Mouse (Mus musculus) cerebellum, adult (tissue): ENCODE measurements around the gene Ppm1h.

ENCODE experiments used
- ATAC-seq: cut with Nextera tagmentation; 2 replicates; pipeline ENCODE4 v1.9.2; 2017; ENCODE audit warnings: mild to moderate bottlenecking, moderate library complexity, mixed read lengths; ENCODE audit not compliant: insufficient number of reproducible peaks, low FRiP score, low TSS enrichment

The Ppm1h gene

DNA sequence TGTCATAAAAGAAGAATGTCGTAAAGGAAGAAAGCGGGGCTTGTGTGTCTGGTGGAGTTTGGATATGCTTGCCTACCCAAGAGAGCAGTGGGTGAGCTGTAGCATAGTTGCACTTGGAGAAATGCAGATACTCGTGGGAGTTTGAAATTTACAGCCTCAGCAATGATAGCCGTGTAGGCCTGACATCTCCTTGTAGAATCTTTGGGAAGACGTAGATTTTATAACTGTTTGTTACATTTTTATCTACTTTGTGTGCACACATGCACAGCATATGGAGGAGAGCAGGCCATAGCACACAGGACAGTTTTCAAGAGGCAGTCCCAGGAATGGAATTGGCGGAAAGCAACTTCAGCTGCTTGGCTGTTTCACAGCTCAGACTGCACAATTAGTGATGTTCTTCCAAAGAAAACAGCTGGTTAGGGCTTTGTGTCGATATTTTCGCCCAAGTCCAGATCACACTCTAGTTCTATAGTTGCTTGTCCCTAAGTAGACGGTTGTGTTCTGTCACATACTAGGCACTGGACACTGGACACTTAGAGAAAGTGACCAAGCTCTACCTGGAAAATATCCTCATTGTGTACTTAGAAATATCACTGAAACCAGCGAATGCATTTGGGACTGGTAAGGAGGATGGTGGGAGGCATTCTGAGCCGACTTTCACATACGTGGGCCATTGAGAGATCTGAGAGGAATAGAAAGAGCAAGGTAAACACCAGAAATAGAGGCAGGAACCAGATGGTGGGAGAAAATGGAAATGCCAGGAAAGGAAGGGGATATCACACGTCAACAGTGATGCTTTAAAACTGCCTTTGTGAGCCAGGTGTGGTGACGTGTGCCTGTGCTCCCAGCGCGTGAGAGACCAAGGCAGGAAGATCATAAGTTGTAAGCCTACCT is 173.0 kb downstream of the Ppm1h start:
- no peak for ATAC-seq

DNA sequence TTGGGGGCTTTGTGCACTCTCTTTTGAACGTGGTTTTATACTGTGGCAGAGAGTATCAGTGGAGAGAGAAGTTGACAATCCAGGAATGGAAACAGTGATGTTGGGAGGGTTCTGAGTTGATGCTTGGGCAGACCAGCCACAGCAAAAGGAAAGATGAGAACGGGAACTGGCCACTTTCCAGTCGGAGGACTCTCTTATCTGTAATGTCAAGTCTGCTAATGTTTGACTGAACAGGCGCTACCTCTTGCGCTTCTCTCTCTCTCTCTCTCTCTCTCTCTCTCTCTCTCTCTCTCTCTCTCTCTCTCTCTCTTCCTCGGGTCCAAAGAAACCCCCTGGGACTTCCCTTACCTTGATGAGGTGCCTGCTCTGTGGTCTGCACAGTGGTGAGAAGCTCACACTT is 176.0 kb downstream of the Ppm1h start:
- no peak for ATAC-seq

DNA sequence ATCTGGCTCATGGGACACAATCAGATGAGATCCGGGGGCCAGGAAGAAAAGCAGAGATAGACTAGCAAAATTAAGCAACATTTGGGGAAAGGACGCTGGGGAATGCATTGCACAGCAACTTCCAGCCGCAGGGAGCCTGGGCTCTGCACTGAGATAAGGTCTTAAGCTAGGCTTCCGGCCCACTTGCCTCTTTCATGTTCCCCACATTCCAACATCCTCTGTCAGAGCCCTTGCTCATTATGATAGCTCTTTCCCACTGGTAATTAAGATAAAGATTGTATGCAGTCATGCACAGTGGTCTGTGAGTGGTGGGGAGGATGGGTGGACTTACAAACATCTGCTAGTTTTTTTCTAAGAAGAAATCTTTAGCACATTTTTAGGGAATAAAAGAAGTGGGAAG is 176.6 kb downstream of the Ppm1h start:
- no peak for ATAC-seq

DNA sequence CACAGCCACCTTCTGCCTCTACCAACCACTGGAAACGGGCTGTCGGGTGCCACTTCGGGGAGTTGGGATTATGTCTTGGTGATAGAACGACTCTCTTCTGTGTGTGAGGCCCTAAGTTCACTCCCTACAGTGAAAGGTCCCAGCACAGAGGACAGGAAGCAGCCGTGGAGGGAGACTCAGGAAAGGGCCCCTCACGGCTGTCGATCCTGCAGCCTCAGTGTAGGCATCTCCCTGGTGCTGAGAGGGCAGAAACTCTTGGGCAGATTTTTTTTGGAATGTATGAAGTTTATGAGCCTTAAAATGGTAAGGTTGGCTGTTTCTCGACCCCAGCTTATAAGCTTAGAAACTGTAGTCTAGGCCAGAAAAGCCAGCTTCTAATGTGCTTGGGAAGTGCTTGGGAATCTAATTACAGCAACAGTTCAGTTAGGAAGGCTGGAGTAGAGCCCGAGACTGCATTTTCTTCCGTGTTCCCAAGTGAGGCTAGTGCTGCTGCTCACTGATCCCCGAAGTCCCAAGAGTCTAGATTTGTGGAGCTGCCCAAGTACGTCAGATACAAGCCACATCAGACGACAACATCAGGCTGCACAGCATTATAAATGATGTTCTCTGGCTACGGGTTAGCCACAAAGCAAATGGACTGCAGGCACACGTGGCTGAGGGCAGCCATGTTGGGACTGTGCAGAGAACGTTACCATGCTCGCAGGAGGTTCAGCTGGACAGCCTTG is 177.6 kb downstream of the Ppm1h start:
- ATAC-seq = no peak

DNA sequence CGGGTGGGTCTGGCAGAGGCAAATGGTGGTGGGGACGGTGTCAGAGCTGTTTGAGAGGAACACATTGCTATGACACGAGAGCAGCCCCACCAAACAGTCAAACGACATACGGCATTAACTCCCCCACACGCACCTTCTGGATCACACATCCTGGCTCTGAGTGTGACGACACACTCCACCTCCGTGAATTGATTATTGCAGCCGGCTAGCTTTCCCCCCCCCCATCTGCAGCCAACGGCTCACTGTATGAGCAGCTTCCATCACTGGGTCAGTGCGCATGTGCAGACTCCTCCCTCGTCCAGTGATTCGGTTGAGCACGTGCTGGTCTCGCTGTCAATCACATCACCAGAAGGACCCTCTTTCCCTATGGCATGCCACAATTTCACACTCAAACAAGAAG is 178.6 kb downstream of the Ppm1h start:
- ATAC-seq = no peak

DNA sequence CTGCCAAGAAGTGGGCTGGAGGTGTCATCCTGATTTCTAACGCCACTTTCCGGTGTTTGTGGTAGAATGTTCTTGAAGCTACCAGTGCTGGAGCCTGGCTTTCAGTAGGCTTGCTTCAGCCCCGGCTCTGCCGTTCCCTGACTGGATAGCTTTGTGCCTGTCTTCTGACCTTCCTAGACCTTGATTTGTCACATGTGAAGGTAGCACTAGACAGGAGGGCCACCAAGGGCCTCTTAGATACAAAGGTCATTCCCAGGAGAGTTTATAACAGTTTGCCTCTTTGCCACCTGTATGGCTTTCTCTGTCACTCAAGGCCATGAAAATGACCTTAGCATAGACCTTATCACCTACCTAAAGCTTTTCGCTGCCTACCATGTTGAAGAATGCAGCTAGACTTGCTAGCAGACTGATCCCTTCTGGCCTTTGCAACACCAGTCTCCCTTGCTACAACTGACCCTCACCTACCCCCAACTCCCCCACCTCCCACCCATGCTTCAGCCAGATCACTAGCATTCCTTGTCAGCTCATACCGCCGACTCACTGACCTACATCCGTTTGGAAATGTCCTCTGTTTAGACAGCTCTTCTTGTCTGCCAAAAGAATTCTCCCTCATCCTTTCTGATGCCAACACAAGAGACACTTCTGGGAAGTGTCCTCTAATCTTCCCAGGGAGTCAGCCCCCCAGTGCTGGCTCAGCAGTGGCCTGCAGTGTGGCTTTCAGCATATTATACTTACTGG is 180.5 kb downstream of the Ppm1h start:
- no peak for ATAC-seq

DNA sequence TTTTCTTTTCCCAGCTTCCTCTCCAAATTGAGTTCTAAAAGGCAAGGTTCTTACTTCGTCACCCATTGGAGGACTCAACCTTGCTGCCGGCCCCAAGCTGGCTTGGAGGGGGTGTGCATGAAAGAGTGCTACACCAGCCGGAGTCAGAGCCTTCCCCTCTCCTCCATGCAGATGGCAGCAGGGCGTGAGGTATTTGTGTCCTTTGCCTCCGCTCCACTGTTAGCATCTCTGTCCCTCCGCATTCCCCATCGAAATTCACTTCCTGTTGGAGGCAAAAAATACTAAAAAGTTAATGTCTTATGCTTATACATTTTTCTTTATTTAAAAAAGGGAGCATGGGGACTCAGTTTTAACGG is 181.1 kb downstream of the Ppm1h start:
- ATAC-seq = no peak

DNA sequence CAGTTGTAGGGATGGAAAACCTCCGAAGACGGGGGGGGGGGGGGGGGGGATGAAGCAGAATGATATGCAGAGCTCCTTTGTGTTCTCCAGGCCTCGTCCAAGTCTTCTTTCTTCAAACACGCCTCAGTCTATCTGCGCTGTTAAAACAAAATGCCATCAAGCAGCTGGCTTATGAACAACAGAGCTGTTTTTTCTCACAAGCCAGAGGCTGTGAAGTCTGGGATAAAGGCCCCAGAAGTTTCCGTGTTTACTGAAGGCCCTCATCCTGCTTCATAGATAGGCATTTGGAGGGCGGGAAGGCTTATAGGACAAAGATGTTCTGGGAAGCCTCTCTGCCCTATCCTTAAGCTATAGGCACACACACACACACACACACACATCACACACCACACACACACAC is 181.5 kb downstream of the Ppm1h start:
- no peak for ATAC-seq

DNA sequence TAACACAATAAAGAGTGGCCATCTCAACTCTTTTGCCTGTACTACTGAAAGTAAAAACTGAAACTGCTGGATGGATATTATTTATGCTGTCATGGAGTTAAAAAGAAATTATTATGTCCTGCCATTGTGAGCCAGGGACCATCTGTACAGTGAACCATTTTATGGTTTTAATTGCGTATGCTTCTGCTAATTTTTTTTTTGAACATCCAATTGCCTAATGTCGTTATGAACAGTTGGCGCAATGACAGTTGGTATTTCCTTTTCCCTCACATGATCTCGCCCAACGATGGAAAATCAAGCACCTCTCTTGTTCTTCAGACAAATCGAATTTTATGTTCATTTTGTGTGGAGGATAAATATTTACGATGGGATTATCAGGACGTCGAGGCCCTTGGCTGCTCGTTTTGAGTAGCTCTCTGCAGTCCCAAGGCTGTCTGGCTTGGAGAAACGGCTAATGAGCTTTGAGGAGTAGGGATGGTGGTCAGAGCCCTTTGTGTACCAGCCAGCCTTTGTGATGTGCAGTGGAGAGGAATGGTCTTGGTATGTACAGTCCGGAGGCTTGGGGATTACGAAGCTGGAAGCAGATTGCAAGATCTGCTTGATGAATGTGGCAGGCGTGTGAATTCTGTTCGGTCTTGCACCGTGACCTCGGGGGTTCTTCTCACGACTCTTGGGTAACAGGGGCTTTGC is 183.3 kb downstream of the Ppm1h start:
- no peak for ATAC-seq

DNA sequence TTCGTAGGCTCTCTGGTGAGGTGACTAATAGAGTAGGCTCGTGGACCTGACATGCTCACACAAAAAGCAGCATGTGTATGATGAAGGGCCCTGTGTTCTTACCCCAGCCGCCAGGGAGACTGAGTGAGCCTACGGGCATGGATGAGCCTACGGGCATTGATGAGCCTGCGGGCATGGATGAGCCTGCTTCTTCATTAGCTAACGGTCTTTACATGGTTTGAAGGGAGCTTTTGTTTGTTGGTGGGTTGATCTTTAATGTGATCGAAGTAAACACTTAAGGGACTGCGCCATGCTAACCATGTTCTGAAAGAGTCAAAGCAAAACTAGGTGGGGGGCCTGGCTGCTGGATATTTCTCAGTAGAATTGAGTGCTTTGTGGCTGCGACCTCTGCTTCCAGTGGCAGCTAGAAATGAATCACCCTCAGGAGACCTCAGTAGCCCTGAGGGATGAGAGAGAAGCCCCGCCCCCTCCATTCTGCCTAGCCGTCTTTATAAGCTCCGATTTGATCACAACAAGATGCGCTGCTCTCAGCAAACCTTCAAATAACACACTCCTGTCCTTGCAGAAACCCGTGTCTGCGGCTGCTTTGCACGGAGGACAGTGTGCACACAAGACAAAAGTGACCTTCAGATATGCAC is 183.9 kb downstream of the Ppm1h start:
- ATAC-seq = no peak

DNA sequence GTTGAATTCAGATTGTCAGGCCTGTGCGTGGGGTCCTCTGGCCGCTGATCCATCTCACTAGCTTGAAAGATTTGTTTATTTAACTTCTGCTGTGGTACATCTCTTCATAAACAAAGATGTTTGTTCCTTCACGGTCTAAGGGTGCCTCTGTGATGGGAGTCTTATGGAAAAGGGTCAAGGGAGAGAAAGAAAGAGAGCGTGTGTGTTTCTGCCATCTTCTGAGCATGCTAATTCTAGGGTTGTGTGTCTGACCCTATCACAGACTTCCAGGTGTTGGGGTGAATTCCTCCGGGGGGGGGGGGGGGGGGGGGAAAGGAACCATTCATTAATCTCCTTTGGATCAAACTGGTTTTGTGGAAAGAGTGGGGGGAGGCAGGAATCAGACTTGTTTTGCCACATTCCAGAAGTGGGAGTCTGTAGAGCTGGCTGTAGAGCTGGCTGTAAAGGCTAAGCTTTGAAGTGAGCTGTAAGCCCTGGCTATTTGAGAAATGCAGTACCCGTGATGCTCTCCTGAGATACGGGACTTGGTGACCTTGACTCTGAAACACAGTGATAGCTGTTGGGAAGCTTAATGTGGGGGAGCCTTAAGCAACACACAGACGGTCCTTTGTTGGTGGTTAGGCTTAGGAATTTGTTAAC is 191.4 kb downstream of the Ppm1h start:
- no peak for ATAC-seq

DNA sequence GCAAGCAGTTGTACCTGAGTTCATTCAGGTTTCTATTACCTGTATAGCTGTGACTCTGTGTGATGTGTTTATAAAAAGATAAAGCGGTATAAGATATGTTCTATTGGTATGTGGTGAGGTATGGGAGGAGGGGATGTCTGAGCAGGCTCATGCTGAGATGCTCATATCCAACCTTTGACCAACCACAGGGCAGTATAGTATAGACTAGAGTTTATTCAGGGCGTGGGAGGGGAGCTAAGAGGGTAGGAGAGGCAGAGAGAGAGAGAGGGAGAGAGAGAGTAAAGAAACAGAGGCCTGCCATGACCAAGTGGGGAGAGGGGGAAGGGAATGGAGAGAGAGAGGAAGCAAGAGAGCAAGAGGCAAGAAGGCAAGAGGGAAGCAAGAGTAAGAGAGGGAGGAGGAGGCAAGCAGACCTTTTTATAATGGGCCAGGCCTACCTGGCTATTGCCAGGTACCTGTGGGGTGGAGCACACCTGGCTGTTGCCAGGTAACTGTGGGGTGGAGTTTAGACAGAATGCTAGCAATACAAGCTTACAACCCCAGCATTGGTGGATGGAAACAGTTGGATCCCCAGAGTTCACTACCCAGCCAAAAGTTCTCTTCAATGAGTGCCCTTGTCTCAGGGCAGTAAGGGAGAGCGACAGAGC is 192.4 kb downstream of the Ppm1h start:
- ATAC-seq = no peak

DNA sequence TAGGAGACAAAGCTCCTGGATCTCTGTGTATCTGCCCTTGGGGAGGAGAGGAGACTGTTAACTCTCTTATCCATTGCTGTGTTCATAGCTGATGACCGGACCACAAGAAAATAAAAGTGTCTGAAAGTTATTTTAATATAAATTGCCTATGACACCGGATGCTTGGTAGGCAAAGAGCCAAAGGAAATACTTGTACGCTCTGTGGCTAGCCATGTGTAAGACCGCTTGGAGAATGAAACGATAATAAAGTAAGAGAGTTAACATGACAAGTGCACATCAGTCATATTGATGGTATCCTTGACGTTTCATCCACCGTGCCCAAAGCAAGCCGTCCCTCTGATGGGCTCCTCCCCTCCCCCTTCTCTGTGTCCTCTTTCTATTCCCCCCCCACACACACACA is 194.2 kb downstream of the Ppm1h start:
- no peak for ATAC-seq

DNA sequence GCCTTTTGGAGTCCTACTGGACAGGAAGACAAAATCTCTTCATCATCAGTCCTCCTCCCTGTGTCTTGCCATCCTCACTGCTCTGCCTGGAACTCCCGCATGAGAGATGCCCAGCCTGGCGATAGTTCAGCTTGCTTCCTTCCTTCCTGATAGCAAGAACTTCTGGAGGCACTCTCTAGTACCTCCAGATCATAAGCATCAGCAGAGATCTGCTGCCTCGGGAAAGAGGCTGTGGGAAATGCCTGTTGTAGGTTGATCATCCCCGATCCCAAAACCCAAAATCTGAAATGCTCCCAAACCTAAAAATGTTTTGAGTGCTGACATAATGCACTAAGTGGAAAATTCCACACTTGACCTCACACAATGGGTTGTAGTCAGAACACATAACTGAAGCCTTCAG is 198.4 kb downstream of the Ppm1h start:
- ATAC-seq = peak; percentile 27

DNA sequence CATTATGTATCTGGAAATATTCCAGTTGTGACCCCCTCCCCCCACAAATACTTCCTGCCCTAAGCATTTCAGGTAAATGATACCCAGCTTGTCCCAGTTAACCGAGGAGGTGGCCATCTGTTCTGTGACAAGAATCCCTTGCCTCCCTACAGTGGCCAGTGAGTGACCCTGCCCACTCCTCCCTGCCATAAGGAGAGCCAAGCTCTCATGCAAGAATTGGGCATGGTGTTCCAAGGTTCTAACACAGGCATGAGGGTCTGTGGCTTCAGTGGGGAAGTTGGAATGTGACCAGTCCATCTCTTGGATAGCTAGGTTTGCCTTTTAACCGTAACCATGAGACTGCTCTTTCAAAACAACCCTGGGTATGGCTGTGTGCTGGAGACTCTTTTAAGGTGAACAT is 198.9 kb downstream of the Ppm1h start:
- ATAC-seq = peak; percentile 69; the same call in 1 of the 2 replicates

DNA sequence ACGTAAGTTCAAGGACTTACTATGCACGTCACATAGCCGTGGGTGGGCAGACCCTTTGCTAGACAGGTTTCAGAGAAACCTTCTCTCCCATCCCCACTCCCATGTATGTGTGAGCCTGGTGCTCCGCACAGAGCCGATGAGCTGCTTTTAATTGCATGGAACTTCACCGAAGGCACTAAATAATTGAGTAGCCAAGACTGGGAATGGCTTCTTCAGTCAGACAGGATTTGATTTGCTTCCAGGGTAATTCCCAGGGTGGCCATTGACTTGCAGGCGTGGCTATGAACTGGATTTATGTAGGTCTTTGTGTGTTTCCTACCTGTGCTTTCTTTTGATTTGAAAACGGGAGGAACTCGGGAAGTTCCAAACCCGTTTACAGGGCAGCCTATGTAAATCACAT is 202.9 kb downstream of the Ppm1h start:
- ATAC-seq = no peak

DNA sequence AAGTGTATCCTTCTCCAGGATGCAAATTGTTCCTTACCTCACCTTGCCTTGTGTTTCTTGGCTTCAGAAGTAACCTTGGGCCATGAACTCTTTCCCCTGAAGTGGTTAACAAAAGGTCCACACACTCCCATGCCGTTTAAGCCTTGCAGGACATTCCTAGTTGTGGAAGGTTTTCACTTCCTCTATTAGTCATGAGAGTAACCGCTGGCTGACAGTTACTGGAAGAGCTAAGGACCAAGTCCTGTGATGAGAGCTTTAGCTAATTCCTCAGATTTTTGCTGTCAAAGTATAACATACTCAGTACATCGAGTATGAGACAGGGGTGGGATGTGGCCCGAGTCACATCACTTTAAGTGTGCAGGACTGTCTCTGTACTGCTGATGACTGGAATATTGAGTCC is 204.1 kb downstream of the Ppm1h start:
- ATAC-seq = no peak

DNA sequence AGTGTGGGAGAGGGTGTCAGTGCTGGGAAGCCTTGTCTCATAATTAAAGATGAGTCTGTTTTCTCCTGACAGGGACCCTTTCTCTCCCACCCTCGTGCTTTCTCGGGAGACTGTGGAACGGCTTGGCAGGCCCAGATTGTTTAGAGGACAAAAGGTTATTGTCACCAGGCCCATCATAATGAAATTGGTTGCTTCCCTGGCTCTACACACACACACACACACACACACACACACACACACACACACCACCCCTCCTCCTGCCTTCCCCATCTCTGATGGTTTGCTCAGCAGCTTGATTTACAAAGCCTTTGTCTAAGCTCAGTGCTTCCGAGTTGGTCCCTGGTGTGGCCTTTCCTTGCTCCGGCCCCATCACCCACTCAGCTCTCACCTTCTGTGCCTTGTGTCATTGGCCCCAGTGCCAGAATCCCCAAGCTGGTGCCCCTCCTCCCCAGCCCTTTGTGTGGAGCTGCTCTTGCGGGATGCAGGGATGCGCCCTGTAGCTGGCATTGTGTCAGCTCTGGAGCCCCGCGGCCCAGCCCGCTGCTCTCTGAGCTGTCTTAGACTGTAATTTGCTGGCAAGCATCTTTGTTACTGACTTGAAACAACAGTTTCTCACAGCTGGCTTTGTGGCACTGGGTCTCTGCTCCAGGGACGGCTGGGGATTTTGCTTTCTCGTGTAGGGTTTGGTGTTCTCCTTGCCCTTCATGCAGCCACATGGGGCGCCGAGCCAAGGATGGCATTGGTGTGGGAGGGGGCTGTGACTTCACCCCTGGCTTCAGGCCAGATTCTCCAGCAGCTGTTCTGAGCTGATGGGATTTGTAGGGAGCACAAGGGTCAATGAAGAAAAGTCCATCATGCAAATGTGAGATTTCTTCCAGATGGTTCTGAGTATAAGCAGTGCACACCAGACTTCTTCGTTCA is 205.5 kb downstream of the Ppm1h start:
- peak; percentile 75 for ATAC-seq
